Mouse (Mus musculus) adrenal gland, adult 10 weeks (tissue): Measurements from ENCODE around the gene Ftsj3. TPM values are rescaled to one million over a fixed set of nuclear protein-coding genes. Genes with fewer than 3 reads are reported as not detected.

ENCODE experiments used
- polyA plus RNA-seq: library from polyadenylated mRNA; stranded (reverse); fragments of 350-450 nt; fragmentation: Illumina TruSeq; extraction: RNeasy Lipid Tissue Mini Kit (QIAGEN cat#74804); gene quantifications from one replicate; pipeline ENCODE4 v1.2.3, GENCODE M21; 2014; ENCODE audit warnings: low read depth, low replicate concordance

Gene Ftsj3
- 20.9 TPM for polyA plus RNA-seq

GRCm38 (mm10) chr11:106255685-106256451, at the start of gene Ftsj3, which contains the start of gene Psmc5:
TSS of gene Ftsj3 (minus strand) at chr11:106256079.
TSS of gene Psmc5 (plus strand) at chr11:106256154.

GRCm38 (mm10) chr11:106301765-106302164, 45.9 kb upstream of the Ftsj3 start, which contains the start of gene Gh:
TSS of gene Gh (minus strand) at chr11:106301865.

GRCm38 (mm10) chr11:106276454-106276853, 20.6 kb upstream of the Ftsj3 start, which contains the start of gene Tcam1:
TSS of gene Tcam1 (plus strand) at chr11:106276672.

DNA sequence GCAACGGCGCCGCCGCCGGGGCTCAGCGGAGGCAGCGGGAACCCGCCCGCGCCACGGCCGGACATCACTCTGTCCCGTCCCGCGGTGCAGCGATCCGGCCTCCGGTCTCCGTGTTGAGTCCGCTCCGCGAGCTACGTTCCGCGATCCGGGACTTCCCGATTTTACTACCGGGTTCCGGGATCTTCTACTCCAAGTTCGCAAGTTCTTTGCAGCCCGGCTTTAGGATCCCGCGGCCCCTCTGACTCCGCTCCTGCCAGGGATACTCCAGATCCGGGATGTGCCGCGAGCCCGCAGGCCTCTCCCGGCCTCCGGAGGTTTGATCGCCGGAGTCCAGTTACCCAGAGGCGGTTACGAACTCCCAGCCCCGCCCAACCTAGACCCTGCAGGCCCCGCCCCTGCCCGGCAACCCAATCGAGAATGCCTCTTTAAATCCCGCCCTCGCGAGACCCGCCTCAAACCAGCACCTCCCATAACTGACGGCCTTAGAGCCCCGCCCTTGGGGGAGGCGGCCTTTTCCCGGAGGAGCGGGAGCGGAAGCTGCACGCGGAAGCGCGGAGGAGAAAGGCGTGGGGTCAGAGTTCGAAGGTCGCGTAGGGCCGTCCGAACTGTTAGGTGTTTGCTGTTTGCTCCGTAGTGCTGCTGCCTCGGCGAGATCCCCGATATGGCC, 16.9 kb upstream of the Ftsj3 start, which contains the start of gene Smarcd2:
TSS of gene Smarcd2 (minus strand) at position 329 of the 667 bp plus-strand sequence.

GRCm38 (mm10) chr11:106216730-106217490, 39.0 kb downstream of the Ftsj3 start, which contains the start of gene Ddx42:
TSS of gene Ddx42 (plus strand) at chr11:106216926.

GRCm38 (mm10) chr11:106215927-106216729, 39.8 kb downstream of the Ftsj3 start, which contains the start of gene Ccdc47:
TSS of gene Ccdc47 (minus strand) at chr11:106216344.

GRCm38 (mm10) chr11:106202123-106202465, 53.8 kb downstream of the Ftsj3 start, which contains the start of gene Strada:
TSS of gene Strada (minus strand) at chr11:106202168.

Other genes with a start within 250 kb of the Ftsj3 start
- gene Kcnh6, start 248.0 kb downstream of the Ftsj3 start, polyA plus RNA-seq: not detected
- gene Dcaf7, start 219.2 kb downstream of the Ftsj3 start, polyA plus RNA-seq: 43.0 TPM
- gene Taco1, start 190.0 kb downstream of the Ftsj3 start, polyA plus RNA-seq: 15.1 TPM
- 9.6 TPM for gene Map3k3, start 171.5 kb downstream of the Ftsj3 start, polyA plus RNA-seq
- gene Gm10840, start 95.2 kb downstream of the Ftsj3 start, polyA plus RNA-seq: not detected
- gene Limd2, start 95.2 kb downstream of the Ftsj3 start, polyA plus RNA-seq: 2.2 TPM
- gene Strada, start 53.9 kb downstream of the Ftsj3 start, polyA plus RNA-seq: 8.9 TPM
- 267 TPM for gene Ccdc47, start 39.7 kb downstream of the Ftsj3 start, polyA plus RNA-seq
- 65.4 TPM for gene Ddx42, start 39.2 kb downstream of the Ftsj3 start, polyA plus RNA-seq
- gene Psmc5, start 75 bp upstream of the Ftsj3 start, polyA plus RNA-seq: 33.4 TPM
- gene Smarcd2, start 16.9 kb upstream of the Ftsj3 start, polyA plus RNA-seq: 13.2 TPM
- not detected for gene Tcam1, start 20.6 kb upstream of the Ftsj3 start, polyA plus RNA-seq
- gene Gh, start 45.8 kb upstream of the Ftsj3 start, polyA plus RNA-seq: not detected
- not detected for gene Cd79b, start 58.7 kb upstream of the Ftsj3 start, polyA plus RNA-seq
- gene Scn4a, start 97.2 kb upstream of the Ftsj3 start, polyA plus RNA-seq: 0.23 TPM
- not detected for gene Prr29, start 109.4 kb upstream of the Ftsj3 start, polyA plus RNA-seq
- gene Icam2, start 132.0 kb upstream of the Ftsj3 start, polyA plus RNA-seq: 6.2 TPM
- gene Ern1, start 231.8 kb upstream of the Ftsj3 start, polyA plus RNA-seq: 120 TPM